Mouse (Mus musculus) thymus, postnatal 36 days (tissue): ENCODE data around the gene Rps6.
A peak's percentile ranks its signal among the peaks of the same experiment; 100 is the strongest.
"Not testable (repeated sequence)": the region's sequence is repeated elsewhere in the genome, so short reads cannot be mapped to it uniquely, and the experiment has no call there.

ENCODE experiments used
- DNase-seq, 2 experiments: peaks; one replicate each; pipeline ENCODE4 v3.0.0; 2022; ENCODE audit warnings: mixed read lengths in 2 of 2

Rps6 gene

GRCm38 (mm10) chr4:86851331-86851730, 5.9 kb downstream of the Rps6 start:
- DNase-seq, result no peak

- no peak for DNase-seq
Measured at GRCm38 (mm10) chr4:86847246-86847645, 10.0 kb downstream of the Rps6 start.

GRCm38 (mm10) chr4:86845384-86845783, 11.8 kb downstream of the Rps6 start:
- no peak for DNase-seq

GRCm38 (mm10) chr4:86841141-86841540, 16.1 kb downstream of the Rps6 start:
- DNase-seq, result not testable (repeated sequence)

- no peak for DNase-seq
Measured at GRCm38 (mm10) chr4:86831896-86832295, 25.3 kb downstream of the Rps6 start.

- DNase-seq, result no peak
Measured at GRCm38 (mm10) chr4:86825143-86825542, 32.1 kb downstream of the Rps6 start.

GRCm38 (mm10) chr4:86823169-86823568, 34.0 kb downstream of the Rps6 start:
- peak; percentile 32 to 55 for DNase-seq

GRCm38 (mm10) chr4:86814850-86815249, 42.4 kb downstream of the Rps6 start:
- DNase-seq, result no peak

- no peak for DNase-seq
Measured at GRCm38 (mm10) chr4:86810604-86811003, 46.6 kb downstream of the Rps6 start.
